Mouse (Mus musculus) ovary, adult 2 months (tissue): ENCODE results near the gene Oas1a. TPM values are rescaled to one million over a fixed set of nuclear protein-coding genes. Genes with fewer than 3 reads are reported as not detected.

Experiments
- polyA plus RNA-seq: library from polyadenylated mRNA; depleted of rRNA; stranded (reverse); fragments of >200 nt; gene quantifications from 2 replicates; pipeline ENCODE4 v1.2.3, GENCODE M21; 2012; rRNA removed

Oas1a gene
- 7.9 and 8.7 TPM in 2 replicates for polyA plus RNA-seq

GRCm38 (mm10) chr5:120906791-120907733 lies at the start of gene Oas1a:
TSS of gene Oas1a (minus strand) at chr5:120907521.

GRCm38 (mm10) chr5:120914204-120914603 lies 6.9 kb upstream of the Oas1a start, which contains the start of gene Oas1d:
TSS of gene Oas1d (plus strand) at chr5:120914536.

GRCm38 (mm10) chr5:120887413-120887812 lies 19.9 kb downstream of the Oas1a start, which contains the start of gene Oas1g:
TSS of gene Oas1g (minus strand) at chr5:120887613.

DNA sequence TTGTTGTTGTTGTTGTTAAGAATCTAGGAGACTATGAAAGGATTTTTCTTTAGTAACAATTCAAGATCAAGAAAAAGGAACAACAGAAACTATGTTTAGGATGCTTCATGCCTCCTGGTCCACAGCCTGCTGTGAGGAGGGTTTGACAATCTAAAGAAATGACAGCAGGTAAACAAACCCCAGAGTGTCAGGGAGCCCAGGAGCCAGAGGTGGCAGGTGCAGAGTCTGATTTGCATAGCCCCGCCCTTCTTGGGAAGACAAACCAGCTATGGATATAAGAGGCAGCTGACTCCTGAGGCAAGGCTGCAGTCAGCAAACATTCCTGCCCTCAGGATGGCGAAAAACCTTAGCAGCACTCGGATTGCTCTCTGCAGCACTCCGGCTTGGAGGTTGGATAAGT lies 46.2 kb downstream of the Oas1a start, which contains the start of gene Oas1h:
TSS of gene Oas1h (plus strand) at position 301 of the 400 bp plus-strand sequence.

GRCm38 (mm10) chr5:120847067-120847466 lies 60.3 kb downstream of the Oas1a start, which contains the start of gene Oas1f:
TSS of gene Oas1f (plus strand) at chr5:120847367.

Other genes with a start within 250 kb of the Oas1a start
- 26.3 and 31.9 TPM in 2 replicates for gene Dtx1, start 195.6 kb downstream of the Oas1a start, polyA plus RNA-seq
- 9.6 and 9.9 TPM in 2 replicates for gene Oas2, start 157.7 kb downstream of the Oas1a start, polyA plus RNA-seq
- 2.3 and 3.1 TPM in 2 replicates for gene Oas3, start 129.9 kb downstream of the Oas1a start, polyA plus RNA-seq
- gene Oas1e, start 112.0 kb downstream of the Oas1a start, polyA plus RNA-seq = 10.8 and 12.8 TPM in 2 replicates
- gene Oas1c, start 95.0 kb downstream of the Oas1a start, polyA plus RNA-seq = 9.6 and 11.6 TPM in 2 replicates
- gene Oas1f, start 60.2 kb downstream of the Oas1a start, polyA plus RNA-seq = 0.44 and 0.53 TPM in 2 replicates
- gene Oas1h, start 46.1 kb downstream of the Oas1a start, polyA plus RNA-seq = 4.4 and 6.3 TPM in 2 replicates
- gene Oas1g, start 19.9 kb downstream of the Oas1a start, polyA plus RNA-seq = 3.2 and 3.4 TPM in 2 replicates
- gene Oas1d, start 7.0 kb upstream of the Oas1a start, polyA plus RNA-seq = 11.4 and 14.7 TPM in 2 replicates
- 0.36 and 0.46 TPM in 2 replicates for gene Rph3a, start 102.6 kb upstream of the Oas1a start, polyA plus RNA-seq